Mouse (Mus musculus): ENCODE data around the gene Adk. TPM values are rescaled to one million over a fixed set of nuclear protein-coding genes. Genes with fewer than 3 reads are reported as not detected.

Gene Adk
- total and polyA plus RNA-seq, 2 experiments from 2014 or later = 126 to 246 TPM

DNA sequence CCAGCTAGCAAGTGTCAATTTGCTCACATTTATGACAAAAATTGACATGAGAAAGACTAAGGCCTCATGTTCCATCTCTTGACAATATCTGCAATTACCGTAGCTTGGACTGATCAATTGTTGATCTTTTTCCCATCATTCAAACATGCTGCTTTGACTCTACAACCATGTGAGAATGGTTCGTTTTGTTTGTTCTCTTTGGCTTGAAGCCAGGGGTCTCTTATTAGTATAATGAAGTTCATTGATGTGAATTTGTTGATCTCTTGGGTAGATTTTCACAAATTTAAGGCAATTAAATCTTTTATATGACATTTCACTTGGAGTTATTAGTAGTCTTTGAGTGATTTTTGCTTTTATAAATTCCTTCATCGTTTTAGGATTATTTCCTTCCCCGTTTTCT, 229.1 kb downstream of the Adk start:
- no peak for DNase-seq (ENCODE audit: low spot score)
- Histone ChIP-seq H3K9ac (replicated peaks; ENCODE audit: low read depth, low read length) (no peak overlapping the region), H3K27ac (ENCODE audit: low read depth) (no peak overlapping the region), H3K9me3 (replicated peaks; ENCODE audit: control insufficient read depth, low read length) (no peaks in the 10 kb centered on the region), H3K4me3 (ENCODE audit: low read depth, low read length) (no peak overlapping the region), H3K4me1 (ENCODE audit: control insufficient read depth, insufficient read depth) (peaks cover 17% of the 10 kb centered on the region), H3K4me2 (ENCODE audit: low read depth, low read length) (no peak overlapping the region), H3K36me3 (replicated peaks; ENCODE audit: control insufficient read depth, insufficient read depth, low read length) (no peaks in the 10 kb centered on the region), H3K27me3 (ENCODE audit: control insufficient read depth, insufficient read depth, low read length) (no peaks in the 10 kb centered on the region)
- TF ChIP-seq EP300 (IDR thresholded peaks at IDR 0.05; ENCODE audit: low read depth) = no peak
- TF ChIP-seq CTCF (IDR thresholded peaks at IDR 0.05; ENCODE audit: low read depth) = no peak
- 82% methylated on average over 4 of the region's 4 CpGs for WGBS
- no peak for ATAC-seq (ENCODE audit: insufficient read depth, low read depth)

DNA sequence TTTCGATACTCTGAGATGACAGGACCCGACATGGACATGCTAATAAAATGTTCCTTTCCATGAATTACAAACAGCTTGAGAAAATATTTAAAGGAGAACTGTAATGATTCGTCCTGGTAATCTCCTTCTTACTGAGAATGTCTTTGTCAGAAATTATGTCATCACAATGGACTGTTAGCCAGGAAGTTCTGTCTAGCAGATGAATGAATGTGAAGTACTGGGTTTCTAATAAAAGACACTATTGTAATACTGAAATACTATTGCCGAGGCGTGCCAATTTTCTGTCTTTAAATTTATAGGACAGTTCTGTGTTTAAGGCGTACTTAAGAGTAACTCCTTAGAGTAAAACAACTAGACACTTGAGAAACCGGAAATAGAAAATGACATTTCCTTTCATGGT, 231.7 kb downstream of the Adk start:
- WGBS = 26% methylated on average over 7 of the region's 7 CpGs
- Histone ChIP-seq H3K9ac (replicated peaks; ENCODE audit: low read depth, low read length) (no peak overlapping the region), H3K4me2 (ENCODE audit: low read depth, low read length) (no peak overlapping the region), H3K4me1 (ENCODE audit: control insufficient read depth, insufficient read depth) (peaks cover 17% of the 10 kb centered on the region), H3K36me3 (replicated peaks; ENCODE audit: control insufficient read depth, insufficient read depth, low read length) (no peaks in the 10 kb centered on the region), H3K27me3 (ENCODE audit: control insufficient read depth, insufficient read depth, low read length) (no peaks in the 10 kb centered on the region), H3K9me3 (replicated peaks; ENCODE audit: control insufficient read depth, low read length) (no peaks in the 10 kb centered on the region), H3K4me3 (ENCODE audit: low read depth, low read length) (no peak overlapping the region), H3K27ac (ENCODE audit: low read depth) (peak overlapping the region; percentile 43; the same call in 1 of the 2 replicates)
- DNase-seq (ENCODE audit: low spot score) (peak; percentile 71), ATAC-seq (ENCODE audit: insufficient read depth, low read depth) (peak; percentile 76)
- TF ChIP-seq EP300 (IDR thresholded peaks at IDR 0.05; ENCODE audit: low read depth) (no peak), CTCF (IDR thresholded peaks at IDR 0.05; ENCODE audit: low read depth) (no peak)

- no peak for ATAC-seq (ENCODE audit: insufficient read depth, low read depth)
- WGBS = 86% methylated on average over 5 of the region's 5 CpGs
- H3K4me2 ChIP-seq (ENCODE audit: low read depth, low read length) = no peak overlapping the region
- H3K9ac ChIP-seq (replicated peaks; ENCODE audit: low read depth, low read length) = no peak overlapping the region
- DNase-seq (ENCODE audit: low spot score) = no peak
- no peak overlapping the region for H3K4me3 ChIP-seq (ENCODE audit: low read depth, low read length)
- TF ChIP-seq CTCF (IDR thresholded peaks at IDR 0.05; ENCODE audit: low read depth) = no peak
- no peak for TF ChIP-seq EP300 (IDR thresholded peaks at IDR 0.05; ENCODE audit: low read depth)
- no peaks in the 10 kb centered on the region for H3K36me3 ChIP-seq (replicated peaks; ENCODE audit: control insufficient read depth, insufficient read depth, low read length)
- no peaks in the 10 kb centered on the region for H3K27me3 ChIP-seq (ENCODE audit: control insufficient read depth, insufficient read depth, low read length)
- H3K4me1 ChIP-seq (ENCODE audit: control insufficient read depth, insufficient read depth) = peaks cover 17% of the 10 kb centered on the region
- no peaks in the 10 kb centered on the region for H3K9me3 ChIP-seq (replicated peaks; ENCODE audit: control insufficient read depth, low read length)
- peak overlapping the region; percentile 43; the same call in 1 of the 2 replicates for H3K27ac ChIP-seq (ENCODE audit: low read depth)
Measured at GRCm38 (mm10) chr14:21284847-21285246, 232.5 kb downstream of the Adk start.

GRCm38 (mm10) chr14:21286274-21286673, 233.9 kb downstream of the Adk start:
- WGBS = 50% methylated on average over 7 of the region's 7 CpGs
- Histone ChIP-seq H3K9me3 (replicated peaks; ENCODE audit: control insufficient read depth, low read length) (no peaks in the 10 kb centered on the region), H3K27ac (ENCODE audit: low read depth) (no peak overlapping the region), H3K4me1 (ENCODE audit: control insufficient read depth, insufficient read depth) (peaks cover 17% of the 10 kb centered on the region), H3K9ac (replicated peaks; ENCODE audit: low read depth, low read length) (no peak overlapping the region), H3K27me3 (ENCODE audit: control insufficient read depth, insufficient read depth, low read length) (no peaks in the 10 kb centered on the region), H3K4me3 (ENCODE audit: low read depth, low read length) (no peak overlapping the region), H3K4me2 (ENCODE audit: low read depth, low read length) (no peak overlapping the region), H3K36me3 (replicated peaks; ENCODE audit: control insufficient read depth, insufficient read depth, low read length) (no peaks in the 10 kb centered on the region)
- TF ChIP-seq CTCF (IDR thresholded peaks at IDR 0.05; ENCODE audit: low read depth) (no peak), EP300 (IDR thresholded peaks at IDR 0.05; ENCODE audit: low read depth) (no peak)
- ATAC-seq (ENCODE audit: insufficient read depth, low read depth) (no peak), DNase-seq (ENCODE audit: low spot score) (no peak)

GRCm38 (mm10) chr14:21287726-21288442, 235.5 kb downstream of the Adk start:
- DNase-seq (ENCODE audit: low spot score) = no peak
- peak overlapping the region; percentile 20; the same call in 1 of the 2 replicates for H3K27ac ChIP-seq (ENCODE audit: low read depth)
- H3K4me2 ChIP-seq (ENCODE audit: low read depth, low read length) = no peak overlapping the region
- WGBS = 78% methylated on average over 9 of the region's 9 CpGs
- no peaks in the 10 kb centered on the region for H3K36me3 ChIP-seq (replicated peaks; ENCODE audit: control insufficient read depth, insufficient read depth, low read length)
- peaks cover 17% of the 10 kb centered on the region for H3K4me1 ChIP-seq (ENCODE audit: control insufficient read depth, insufficient read depth)
- no peaks in the 10 kb centered on the region for H3K27me3 ChIP-seq (ENCODE audit: control insufficient read depth, insufficient read depth, low read length)
- no peaks in the 10 kb centered on the region for H3K9me3 ChIP-seq (replicated peaks; ENCODE audit: control insufficient read depth, low read length)
- no peak for ATAC-seq (ENCODE audit: insufficient read depth, low read depth)
- no peak overlapping the region for H3K9ac ChIP-seq (replicated peaks; ENCODE audit: low read depth, low read length)
- TF ChIP-seq EP300 (IDR thresholded peaks at IDR 0.05; ENCODE audit: low read depth) (no peak), CTCF (IDR thresholded peaks at IDR 0.05; ENCODE audit: low read depth) (no peak)
- H3K4me3 ChIP-seq (ENCODE audit: low read depth, low read length) = no peak overlapping the region

- ATAC-seq (ENCODE audit: insufficient read depth, low read depth) (no peak), DNase-seq (ENCODE audit: low spot score) (no peak)
- TF ChIP-seq CTCF (IDR thresholded peaks at IDR 0.05; ENCODE audit: low read depth) (no peak), EP300 (IDR thresholded peaks at IDR 0.05; ENCODE audit: low read depth) (no peak)
- 82% methylated on average over 4 of the region's 4 CpGs for WGBS
- no peak overlapping the region for H3K27ac ChIP-seq (ENCODE audit: low read depth)
- no peak overlapping the region for H3K4me3 ChIP-seq (ENCODE audit: low read depth, low read length)
- H3K27me3 ChIP-seq (ENCODE audit: control insufficient read depth, insufficient read depth, low read length) = no peaks in the 10 kb centered on the region
- H3K9me3 ChIP-seq (replicated peaks; ENCODE audit: control insufficient read depth, low read length) = no peaks in the 10 kb centered on the region
- no peak overlapping the region for H3K4me2 ChIP-seq (ENCODE audit: low read depth, low read length)
- H3K36me3 ChIP-seq (replicated peaks; ENCODE audit: control insufficient read depth, insufficient read depth, low read length) = no peaks in the 10 kb centered on the region
- no peak overlapping the region for H3K9ac ChIP-seq (replicated peaks; ENCODE audit: low read depth, low read length)
- H3K4me1 ChIP-seq (ENCODE audit: control insufficient read depth, insufficient read depth) = no peaks in the 10 kb centered on the region
Measured at GRCm38 (mm10) chr14:21299743-21300142, 247.4 kb downstream of the Adk start.

All from heart, postnatal 0 days (tissue).